Mouse (Mus musculus) small intestine, adult 2 months (tissue): ENCODE data around the gene Plekho2.

ENCODE experiments used
- CTCF ChIP-seq: fragments of 200-500 bp; IDR thresholded peaks from 2 replicates; pipeline ENCODE4 v1.5.1; 2012; ENCODE audit warnings: low read depth, mild to moderate bottlenecking, control low read depth, inconsistent platforms, low read length, moderate library complexity, mixed read lengths; ENCODE audit not compliant: insufficient replicate concordance, insufficient read length; ENCODE audit errors: extremely low read depth
- POLR2A ChIP-seq: fragments of 200-500 bp; IDR thresholded peaks from 2 replicates; pipeline ENCODE4 v1.6.1; 2012; ENCODE audit warnings: low read depth, mild to moderate bottlenecking, control low read depth, inconsistent platforms, low read length, moderate library complexity

- TF ChIP-seq POLR2A = no peak
- no peak for TF ChIP-seq CTCF
These were observed 43.9 kb downstream of the Plekho2 start for GRCm38 (mm10) chr9:65535789-65536469.
